Mouse (Mus musculus): Measurements from ENCODE around the gene Proser1. TPM values are rescaled to one million over a fixed set of nuclear protein-coding genes. Genes with fewer than 3 reads are reported as not detected.

Gene Proser1
- polyA plus RNA-seq, 1 experiment, result 5.5 TPM

- no peaks in the 10 kb centered on the region for H3K79me3 ChIP-seq (ENCODE audit: low read depth)
- H3K27me3 ChIP-seq (ENCODE audit: control insufficient read depth, insufficient read depth, insufficient read length), result peaks cover 14% of the 10 kb centered on the region
- H3K4me3 ChIP-seq (ENCODE audit: insufficient read depth, poor library complexity, severe bottlenecking), result no peak overlapping the region
- no peaks in the 10 kb centered on the region for H3K36me3 ChIP-seq (ENCODE audit: control insufficient read depth, insufficient read depth)
- no peak overlapping the region for H3ac ChIP-seq (ENCODE audit: control insufficient read depth, insufficient read length, low read depth)
- no peak for TF ChIP-seq MAX (IDR thresholded peaks at IDR 0.05)
- no peaks in the 10 kb centered on the region for H3K79me2 ChIP-seq (ENCODE audit: control insufficient read depth, insufficient read depth)
Measured at GRCm38 (mm10) chr3:53525737-53526136, 62.3 kb downstream of the Proser1 start.

GRCm38 (mm10) chr3:53530305-53530704 lies 66.8 kb downstream of the Proser1 start:
- H3ac ChIP-seq (ENCODE audit: control insufficient read depth, insufficient read length, low read depth), result no peak overlapping the region
- no peak overlapping the region for H3K4me3 ChIP-seq (ENCODE audit: insufficient read depth, poor library complexity, severe bottlenecking)
- H3K36me3 ChIP-seq (ENCODE audit: control insufficient read depth, insufficient read depth), result no peaks in the 10 kb centered on the region
- no peak for TF ChIP-seq MYOG (IDR thresholded peaks at IDR 0.05; ENCODE audit: control insufficient read depth, extremely low read depth, insufficient read length)
- no peak for TF ChIP-seq USF1 (IDR thresholded peaks at IDR 0.05; ENCODE audit: low read depth)
- TF ChIP-seq FOSL1 (IDR thresholded peaks at IDR 0.05; ENCODE audit: insufficient read depth, low read length, poor library complexity, severe bottlenecking), result no peak
- TF ChIP-seq MAX (IDR thresholded peaks at IDR 0.05), result no peak
- TF ChIP-seq CEBPB (IDR thresholded peaks at IDR 0.05; ENCODE audit: low read depth), result no peak
- no peak for TF ChIP-seq CTCF (IDR thresholded peaks at IDR 0.05; ENCODE audit: control insufficient read depth, insufficient read depth, insufficient read length)
- no peak for TF ChIP-seq MYOD1 (IDR thresholded peaks at IDR 0.05; ENCODE audit: control insufficient read depth, insufficient read length, low read depth)
- H3K79me2 ChIP-seq (ENCODE audit: control insufficient read depth, insufficient read depth), result no peaks in the 10 kb centered on the region
- H3K27me3 ChIP-seq (ENCODE audit: control insufficient read depth, insufficient read depth, insufficient read length), result peaks cover 15% of the 10 kb centered on the region
- H3K79me3 ChIP-seq (ENCODE audit: low read depth), result no peaks in the 10 kb centered on the region

Other genes with a start within 250 kb of the Proser1 start
- 3.1 TPM for gene Nhlrc3, start 334 bp upstream of the Proser1 start, polyA plus RNA-seq (2012; fragmentation: generic; extraction: Trizol)
- 0.01 TPM for gene Stoml3, start 25.0 kb downstream of the Proser1 start, polyA plus RNA-seq (2012; fragmentation: generic; extraction: Trizol)
- gene Frem2, start 193.7 kb downstream of the Proser1 start, polyA plus RNA-seq (2012; fragmentation: generic; extraction: Trizol), result not detected